Mouse (Mus musculus) gastrocnemius, adult 2 months (tissue): ENCODE results near the gene Brd4. TPM values are rescaled to one million over a fixed set of nuclear protein-coding genes. Genes with fewer than 3 reads are reported as not detected.
"Not testable (repeated sequence)": the region's sequence is repeated elsewhere in the genome, so short reads cannot be mapped to it uniquely, and the experiment has no call there.

Source experiments
- DNase-seq: peaks from one replicate; pipeline ENCODE4 v3.0.0; 2022
- H3K27ac ChIP-seq: fragments of 200-600 bp; 2 replicates; pipeline ENCODE4 v1.8.1; 2022; ENCODE audit warnings: mild to moderate bottlenecking
- H3K4me3 ChIP-seq: fragments of 200-600 bp; 2 replicates; pipeline ENCODE4 v1.8.1; 2022; ENCODE audit warnings: mild to moderate bottlenecking, moderate library complexity
- CTCF ChIP-seq: fragments of 200-600 bp; IDR thresholded peaks from 2 replicates; pipeline ENCODE4 v1.8.1; 2022; ENCODE audit warnings: antibody characterized with exemption, mild to moderate bottlenecking, moderate library complexity
- intact Hi-C: fragments of 180-260 bp; cut with DNase I; formaldehyde crosslinking; loops from one replicate; pipeline ENCODE4 v1.15.1; 2025
- total RNA-seq, 2 experiments: library from RNA; stranded (reverse); gene quantifications; 2 replicates each; pipeline ENCODE4 v1.2.3; 2021

The Brd4 gene
- total RNA-seq, 2 experiments from 2014 or later: 45.8 to 47.4 TPM

DNA sequence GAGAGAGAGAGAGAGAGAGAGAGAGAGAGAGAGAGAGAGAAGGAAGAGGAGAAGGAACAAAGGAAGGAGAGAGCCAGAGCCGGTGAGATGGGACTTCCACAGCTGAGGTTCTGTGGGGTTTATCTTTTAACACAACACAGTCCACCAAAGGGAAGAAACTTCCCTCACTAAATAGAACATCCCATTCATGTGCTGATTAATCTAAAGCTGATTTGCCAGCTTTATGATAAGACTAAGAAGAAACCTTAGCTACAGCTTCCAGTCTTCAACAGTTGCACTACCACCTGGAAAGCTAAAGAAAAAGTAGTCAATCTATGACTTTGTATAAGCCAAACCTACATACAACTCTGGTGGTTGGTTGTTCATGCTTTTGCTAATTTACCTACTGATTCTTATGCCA is 36.3 kb downstream of the Brd4 start:
- no peak overlapping the region for H3K27ac ChIP-seq
- DNase-seq: no peak
- no peak for TF ChIP-seq CTCF
- intact Hi-C loops: loop anchor here (5.0 kb wide), 1 partner anchor 34 kb away; the partner anchor contains the start of gene Brd4
- H3K4me3 ChIP-seq: no peak overlapping the region

DNA sequence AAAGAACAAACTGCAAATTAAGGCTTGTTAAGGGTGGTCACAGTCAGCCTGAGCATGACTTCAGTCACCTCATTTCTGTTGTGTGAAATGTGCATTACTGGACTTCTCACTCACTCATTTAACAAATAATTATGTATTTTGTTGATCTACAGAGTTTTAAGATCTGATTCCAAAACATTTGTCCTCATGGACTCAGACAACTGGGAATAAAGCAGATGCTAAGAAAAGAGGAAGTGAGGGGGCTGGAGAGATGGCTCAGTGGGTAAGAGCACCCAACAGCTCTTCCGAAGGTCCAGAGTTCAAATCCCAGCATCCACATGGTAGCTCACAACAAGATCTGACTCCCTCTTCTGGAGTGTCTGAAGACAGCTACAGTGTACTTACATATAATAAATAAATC is 36.9 kb downstream of the Brd4 start:
- no peak overlapping the region for H3K27ac ChIP-seq
- TF ChIP-seq CTCF: no peak
- intact Hi-C loops: loop anchor here (5.0 kb wide), 1 partner anchor 35 kb away; the partner anchor contains the start of gene Brd4
- no peak overlapping the region for H3K4me3 ChIP-seq
- DNase-seq: no peak

DNA sequence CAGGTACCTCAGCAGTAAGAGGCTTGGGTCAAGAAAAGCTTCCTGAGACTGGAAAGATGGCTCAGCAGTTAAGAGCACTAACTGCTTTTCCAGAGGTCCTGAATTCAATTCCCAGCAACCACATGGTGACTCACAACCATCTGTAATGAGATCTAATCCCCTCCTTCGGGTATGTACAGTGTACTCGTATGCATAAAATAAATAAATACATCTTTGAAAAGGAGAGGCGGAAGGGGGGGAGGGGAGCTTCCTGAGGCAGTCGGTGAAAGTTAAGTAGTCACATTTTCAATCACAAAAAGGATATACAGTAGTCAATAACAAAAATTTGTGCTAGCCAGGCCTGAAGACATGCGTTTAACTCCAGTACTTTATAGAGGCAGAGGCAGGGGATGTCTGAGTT is 38.4 kb downstream of the Brd4 start:
- no peak for DNase-seq
- TF ChIP-seq CTCF: no peak
- no peak overlapping the region for H3K4me3 ChIP-seq
- H3K27ac ChIP-seq: no peak overlapping the region
- intact Hi-C loops: loop anchor here (5.0 kb wide), 1 partner anchor 36 kb away; the partner anchor contains the start of gene Brd4

DNA sequence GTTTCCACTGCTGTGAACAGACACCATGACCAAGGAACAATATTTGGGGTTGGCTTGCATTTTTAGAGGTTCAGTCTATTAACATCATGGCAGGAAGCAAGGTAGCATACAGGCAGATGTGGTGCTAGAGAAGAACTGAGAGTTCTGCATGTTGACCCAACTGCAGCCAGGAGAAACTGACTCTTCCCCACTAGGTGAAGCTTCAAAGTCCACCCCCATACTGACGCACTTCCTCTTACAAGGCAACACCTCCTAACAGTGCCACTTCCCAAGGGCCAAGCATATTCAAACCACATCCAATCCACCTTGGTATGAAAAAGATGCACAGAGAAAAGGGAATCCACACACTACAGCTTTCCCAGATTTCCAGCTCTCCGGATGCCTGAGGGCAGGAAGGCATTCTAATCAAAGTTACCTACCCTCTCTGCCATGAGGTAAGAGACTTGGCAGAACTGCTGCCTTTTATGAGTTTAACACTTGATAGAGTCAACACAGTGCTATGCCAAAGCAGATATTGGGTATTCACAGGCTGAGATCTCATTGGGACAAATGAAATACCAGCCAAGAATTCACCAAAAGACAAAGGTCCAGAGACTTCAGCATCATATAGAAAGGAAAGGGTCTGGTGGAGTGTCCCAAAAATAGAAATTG is 43.5 kb downstream of the Brd4 start:
- intact Hi-C loops: no loop called here

DNA sequence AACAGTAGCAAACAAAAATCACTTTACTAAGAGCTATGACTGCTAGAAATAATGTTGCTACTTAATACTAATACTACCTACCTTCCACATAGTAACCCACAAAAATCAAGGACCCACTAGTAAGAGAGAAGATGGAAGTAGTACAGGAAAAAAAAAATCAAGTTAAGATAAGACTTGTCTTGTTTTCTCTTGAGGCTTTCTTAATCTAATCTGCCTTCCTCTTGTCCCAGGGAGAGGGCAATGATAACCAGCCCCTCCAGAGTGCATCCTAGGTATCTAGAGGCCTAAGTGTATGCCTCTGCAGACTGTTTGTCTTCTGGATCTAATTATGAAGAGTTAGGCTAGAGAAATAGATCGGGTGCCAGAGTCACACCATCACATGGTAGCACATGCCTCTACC is 45.9 kb downstream of the Brd4 start:
- TF ChIP-seq CTCF: no peak
- no peak overlapping the region for H3K4me3 ChIP-seq
- no peak overlapping the region for H3K27ac ChIP-seq
- intact Hi-C loops: no loop called here
- DNase-seq: no peak

More for the DNA sequence above, 43.5 kb downstream of the Brd4 start:
- TF ChIP-seq CTCF: no peak
- Histone ChIP-seq H3K27ac (no peak overlapping the region), H3K4me3 (no peak overlapping the region)
- DNase-seq: no peak

DNA sequence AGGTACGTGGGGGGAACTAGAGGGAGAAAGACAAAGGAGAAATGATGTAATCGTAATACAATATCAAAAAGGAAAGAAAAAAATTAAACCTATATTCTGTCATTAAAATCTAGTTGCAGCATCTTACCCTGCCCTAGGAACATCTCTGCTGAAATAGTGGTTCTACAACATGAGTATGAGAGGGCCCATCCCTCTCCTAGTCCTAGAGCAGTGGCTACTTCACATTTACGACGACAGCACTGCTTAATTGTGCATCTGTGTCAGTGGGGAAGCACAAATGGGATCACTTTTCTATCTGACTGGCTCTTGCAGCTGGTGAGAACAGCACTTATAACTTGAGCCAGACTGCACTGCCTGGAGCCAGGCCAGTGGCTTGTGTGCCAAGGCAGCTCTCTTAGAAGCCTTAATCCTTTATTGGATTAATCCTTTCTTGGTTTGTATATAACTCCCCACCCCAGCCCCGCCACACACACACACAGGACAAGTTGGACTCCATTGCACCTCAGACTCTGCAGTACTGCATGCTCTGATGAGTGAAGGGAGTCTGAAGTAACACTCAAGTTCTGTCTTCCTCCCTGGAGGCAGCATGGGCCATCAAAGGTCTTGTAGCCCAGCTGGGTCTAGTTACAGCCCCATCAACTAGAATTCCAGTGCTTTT is 48.9 kb downstream of the Brd4 start:
- TF ChIP-seq CTCF: no peak
- intact Hi-C loops: no loop called here
- Histone ChIP-seq H3K27ac (peak overlapping the region; percentile 63), H3K4me3 (peak overlapping the region; percentile 11; the same call in 1 of the 2 replicates)
- peak; percentile 86 for DNase-seq

DNA sequence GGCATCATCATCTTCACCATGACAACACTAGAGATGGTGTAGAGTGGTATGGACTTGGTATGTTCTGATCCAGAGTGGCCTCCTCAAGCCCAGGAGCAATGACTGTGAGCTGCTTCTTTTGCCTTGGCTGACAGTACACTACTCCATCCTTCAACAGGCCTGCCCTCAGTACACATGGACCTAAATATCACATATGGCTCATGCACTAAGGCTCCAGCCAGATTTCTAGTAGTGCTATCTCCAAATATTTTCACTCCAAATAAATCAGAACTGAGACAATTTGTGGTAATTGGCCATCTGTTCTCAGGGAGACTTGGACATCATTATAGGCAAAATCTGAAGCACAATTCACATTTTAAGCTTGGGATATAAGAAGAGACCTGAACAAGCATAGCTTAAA is 51.3 kb downstream of the Brd4 start:
- DNase-seq: no peak
- Histone ChIP-seq H3K27ac (no peak overlapping the region), H3K4me3 (no peak overlapping the region)
- no peak for TF ChIP-seq CTCF
- intact Hi-C loops: no loop called here

DNA sequence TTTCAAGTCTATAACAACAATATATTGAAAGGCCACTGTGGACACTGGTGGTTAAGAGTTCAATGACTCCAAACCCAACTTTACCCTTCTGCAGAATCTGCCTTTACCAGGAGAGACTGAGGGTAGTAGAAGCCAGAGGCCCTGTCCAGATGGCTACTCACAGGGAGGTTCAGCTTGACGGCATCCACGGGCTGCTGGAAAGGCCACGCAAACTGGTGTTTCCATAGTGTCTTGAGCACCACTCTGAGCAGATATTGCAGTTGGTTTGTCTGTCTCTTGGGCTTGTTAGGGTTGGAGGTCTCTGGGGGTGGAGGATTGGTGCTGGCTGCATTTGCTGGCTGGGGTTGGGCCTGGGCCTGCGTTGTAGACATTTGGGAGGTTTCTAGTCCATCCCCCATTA is 55.3 kb downstream of the Brd4 start:
- intact Hi-C loops: no loop called here
- no peak for TF ChIP-seq CTCF

DNA sequence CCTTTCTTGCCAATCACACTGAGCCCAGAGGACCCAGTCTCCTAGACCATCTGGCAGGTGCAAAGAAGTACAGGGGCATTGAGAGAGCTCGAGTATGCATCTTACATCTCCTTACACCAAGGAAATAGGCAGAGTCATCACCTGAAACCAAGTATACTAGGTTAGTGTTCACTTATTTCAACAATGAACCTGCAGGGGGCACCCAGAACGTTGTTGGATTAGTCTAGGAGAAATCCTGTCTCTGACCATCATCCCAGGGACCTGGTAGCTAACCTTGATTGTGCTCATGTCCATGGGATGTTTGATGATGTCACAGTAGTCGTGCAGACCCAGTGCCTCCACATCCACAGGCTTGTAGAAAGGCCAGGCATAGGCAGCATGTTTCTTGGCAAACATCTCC is 63.6 kb downstream of the Brd4 start:
- DNase-seq: no peak
- Histone ChIP-seq H3K27ac (no peak overlapping the region), H3K4me3 (no peak overlapping the region)
- TF ChIP-seq CTCF: peak; percentile 33; the same call in 1 of the 2 replicates
- intact Hi-C loops: no loop called here

More for the DNA sequence above, 55.3 kb downstream of the Brd4 start:
- no peak overlapping the region for H3K27ac ChIP-seq
- H3K4me3 ChIP-seq: no peak overlapping the region
- DNase-seq: no peak

DNA sequence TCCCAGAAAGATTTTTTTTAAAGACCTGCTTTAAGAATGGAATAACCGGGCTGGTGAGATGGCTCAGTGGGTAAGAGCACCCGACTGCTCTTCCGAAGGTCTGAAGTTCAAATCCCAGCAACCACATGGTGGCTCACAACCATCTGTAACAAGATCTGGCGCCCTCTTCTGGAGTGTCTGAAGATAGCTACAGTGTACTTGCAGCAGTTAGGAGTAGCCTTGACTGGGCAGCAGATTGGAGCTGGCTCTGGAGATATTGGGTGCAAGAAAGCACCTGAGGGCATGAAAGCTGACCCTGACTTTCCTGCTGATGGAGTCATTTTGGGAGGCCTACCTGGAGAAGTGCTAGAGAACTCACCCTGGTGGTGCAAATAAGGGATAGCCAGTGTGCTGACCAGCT is 68.9 kb downstream of the Brd4 start:
- intact Hi-C loops: loop anchor here (10.0 kb wide), 1 partner anchor 531 kb away; no protein-coding TSS in a partner anchor
- DNase-seq, H3K4me3 ChIP-seq, H3K27ac ChIP-seq: not testable (repeated sequence)
- TF ChIP-seq CTCF: peak; percentile 56

DNA sequence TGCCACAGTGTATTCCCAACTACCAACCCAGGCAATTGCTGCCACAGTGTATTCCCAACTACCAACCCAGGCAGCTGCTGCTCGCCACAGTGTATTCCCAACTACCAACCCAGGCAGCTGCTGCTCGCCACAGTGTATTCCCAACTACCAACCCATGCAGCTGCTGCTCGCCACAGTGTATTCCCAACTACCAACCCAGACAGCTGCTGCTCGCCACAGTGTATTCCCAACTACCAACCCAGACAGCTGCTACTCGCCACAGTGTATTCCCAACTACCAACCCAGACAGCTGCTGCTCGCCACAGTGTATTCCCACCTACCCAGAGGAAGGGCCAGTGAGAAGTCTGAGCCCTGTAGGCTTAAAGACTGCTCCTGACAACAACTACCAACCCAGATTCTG is 73.0 kb downstream of the Brd4 start:
- intact Hi-C loops: loop anchor here (2.0 to 10.0 kb wide), 2 partner anchors 137 to 527 kb away; no protein-coding TSS in a partner anchor
- not testable (repeated sequence) for H3K27ac ChIP-seq, H3K4me3 ChIP-seq, DNase-seq

DNA sequence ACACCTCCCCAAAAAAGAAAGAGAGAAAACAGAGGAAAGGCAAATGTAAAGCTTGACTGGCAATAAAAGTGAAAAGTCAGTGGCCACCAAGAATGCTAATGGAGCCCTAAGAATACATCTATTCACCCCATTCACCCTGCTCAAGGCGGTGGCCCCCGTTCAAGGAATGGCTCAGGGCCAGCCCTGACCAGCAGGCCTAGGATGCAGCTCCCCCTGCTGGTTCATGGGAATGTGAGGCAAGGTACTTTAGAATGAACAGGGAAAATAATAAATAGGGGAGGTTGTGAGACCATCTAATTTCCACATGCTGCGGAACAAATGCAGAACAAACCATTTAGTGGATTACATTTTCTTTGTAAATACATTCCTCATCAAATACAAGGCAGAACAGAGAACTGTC is 74.8 kb downstream of the Brd4 start:
- intact Hi-C loops: loop anchor here (1.0 to 10.0 kb wide), 5 partner anchors 47 to 525 kb away; partner anchors contain the start of genes Hsf2bp and Rrp1b
- peak; percentile 84 for DNase-seq

DNA sequence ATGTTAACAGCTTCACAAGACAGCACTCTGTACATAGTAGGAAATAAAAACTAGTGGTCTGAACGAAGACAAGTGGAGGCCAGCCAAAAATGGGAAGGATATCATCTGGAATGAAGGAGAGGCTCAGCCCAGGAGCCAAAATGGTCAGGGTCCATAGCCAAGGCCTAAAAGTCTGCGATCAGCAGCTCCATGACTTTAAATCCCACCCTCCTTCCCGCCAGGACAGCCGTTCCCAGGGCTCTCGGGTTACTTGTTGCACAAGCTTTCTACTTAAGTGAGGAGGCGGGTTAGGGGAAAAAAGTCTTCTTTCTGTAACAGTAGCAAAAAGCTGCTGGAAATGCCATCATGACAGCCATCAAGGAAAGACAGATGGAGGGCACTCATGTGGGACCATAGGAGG is 75.4 kb downstream of the Brd4 start:
- H3K27ac ChIP-seq: peak overlapping the region; percentile 78
- peak; percentile 76 for DNase-seq
- no peak for TF ChIP-seq CTCF
- H3K4me3 ChIP-seq: peak overlapping the region; percentile 21; the same call in 1 of the 2 replicates
- intact Hi-C loops: loop anchor here (1.0 to 5.0 kb wide), 3 partner anchors 47 to 172 kb away; partner anchors contain the start of genes Hsf2bp and Rrp1b

More for the DNA sequence above, 74.8 kb downstream of the Brd4 start:
- peak; percentile 94 for TF ChIP-seq CTCF
- Histone ChIP-seq H3K27ac (peak overlapping the region; percentile 78), H3K4me3 (no peak overlapping the region)
